Mouse (Mus musculus) C2C12 (cell line): ENCODE measurements around the gene Cntn2. TPM values are rescaled to one million over a fixed set of nuclear protein-coding genes. Genes with fewer than 3 reads are reported as not detected.

Experiments
- H3K27me3 ChIP-seq: one replicate; pipeline ENCODE4 v1.6.1; 2011; ENCODE audit not compliant: control insufficient read depth, insufficient read depth, insufficient read length
- H3K36me3 ChIP-seq: one replicate; pipeline ENCODE4 v1.6.1; 2011; ENCODE audit not compliant: control insufficient read depth, insufficient read depth
- H3K4me3 ChIP-seq: one replicate; pipeline ENCODE4 v1.5.1; 2011; ENCODE audit warnings: mild to moderate bottlenecking, control low read depth; ENCODE audit not compliant: poor library complexity, insufficient read depth, severe bottlenecking
- H3K79me2 ChIP-seq: one replicate; pipeline ENCODE4 v1.6.1; 2011; ENCODE audit not compliant: control insufficient read depth, insufficient read depth
- H3K79me3 ChIP-seq: one replicate; pipeline ENCODE4 v1.6.1; 2011; ENCODE audit warnings: low read depth, control low read depth
- H3ac ChIP-seq: one replicate; pipeline ENCODE3; 2011; ENCODE audit warnings: low read depth; ENCODE audit not compliant: control insufficient read depth, insufficient read length
- CEBPB ChIP-seq: IDR thresholded peaks from one replicate; pipeline ENCODE4 v1.6.1; 2011; ENCODE audit warnings: low read depth, mild to moderate bottlenecking, control low read depth, moderate library complexity
- CTCF ChIP-seq: IDR thresholded peaks from one replicate; pipeline ENCODE4 v1.5.1; 2011; ENCODE audit not compliant: control insufficient read depth, insufficient read depth, insufficient read length
- FOSL1 ChIP-seq: IDR thresholded peaks from one replicate; pipeline ENCODE4 v1.8.0; 2011; ENCODE audit warnings: mild to moderate bottlenecking, low read length; ENCODE audit not compliant: poor library complexity, insufficient read depth, severe bottlenecking
- MAX ChIP-seq: IDR thresholded peaks from one replicate; pipeline ENCODE4 v1.6.1; 2011; ENCODE audit warnings: mild to moderate bottlenecking, control low read depth
- MYOD1 ChIP-seq: IDR thresholded peaks from one replicate; pipeline ENCODE4 v1.6.1; 2011; ENCODE audit warnings: low read depth; ENCODE audit not compliant: control insufficient read depth, insufficient read length
- MYOG ChIP-seq: IDR thresholded peaks from one replicate; pipeline ENCODE4 v1.6.1; 2011; ENCODE audit not compliant: control insufficient read depth, insufficient read length; ENCODE audit errors: extremely low read depth
- USF1 ChIP-seq: IDR thresholded peaks from one replicate; pipeline ENCODE4 v1.6.1; 2011; ENCODE audit warnings: low read depth, mild to moderate bottlenecking, control low read depth, moderate library complexity
- polyA plus RNA-seq: library from polyadenylated mRNA; unstranded; fragments of >200 nt; fragmentation: generic; extraction: Trizol; gene quantifications from one replicate; pipeline ENCODE4 v1.2.1, GENCODE M21; 2012; ENCODE audit warnings: missing spikeins

The Cntn2 gene
- polyA plus RNA-seq, 1 experiment = not detected

- no peak for TF ChIP-seq CEBPB
- TF ChIP-seq USF1 = no peak
- no peak for TF ChIP-seq MYOD1
- no peak for TF ChIP-seq FOSL1
- TF ChIP-seq CTCF = no peak
- TF ChIP-seq MAX = no peak
- TF ChIP-seq MYOG = no peak
- peaks cover 69% of the 10 kb centered on the region for H3K27me3 ChIP-seq
Observed at GRCm38 (mm10) chr1:132525832-132526231, 17.2 kb downstream of the Cntn2 start.

GRCm38 (mm10) chr1:132523920-132524319 is 19.1 kb downstream of the Cntn2 start:
- Histone ChIP-seq H3K27me3 (peaks cover 62% of the 10 kb centered on the region), H3ac (no peak overlapping the region), H3K79me3 (no peaks in the 10 kb centered on the region), H3K36me3 (no peaks in the 10 kb centered on the region), H3K79me2 (no peaks in the 10 kb centered on the region), H3K4me3 (no peak overlapping the region)
- no peak for TF ChIP-seq MYOG
- TF ChIP-seq MAX = no peak
- no peak for TF ChIP-seq USF1
- no peak for TF ChIP-seq CTCF
- no peak for TF ChIP-seq CEBPB
- TF ChIP-seq MYOD1 = no peak
- TF ChIP-seq FOSL1 = no peak

More at GRCm38 (mm10) chr1:132525832-132526231, 17.2 kb downstream of the Cntn2 start:
- H3ac ChIP-seq = no peak overlapping the region
- H3K79me3 ChIP-seq = no peaks in the 10 kb centered on the region
- no peaks in the 10 kb centered on the region for H3K36me3 ChIP-seq
- no peaks in the 10 kb centered on the region for H3K79me2 ChIP-seq
- H3K4me3 ChIP-seq = no peak overlapping the region

GRCm38 (mm10) chr1:132523048-132523447 is 20.0 kb downstream of the Cntn2 start:
- TF ChIP-seq CTCF = no peak
- TF ChIP-seq MAX = no peak
- TF ChIP-seq MYOG = no peak
- no peak for TF ChIP-seq MYOD1
- H3K27me3 ChIP-seq = peaks cover 62% of the 10 kb centered on the region

GRCm38 (mm10) chr1:132520764-132521163 is 22.3 kb downstream of the Cntn2 start:
- no peak overlapping the region for H3ac ChIP-seq
- no peaks in the 10 kb centered on the region for H3K79me3 ChIP-seq

More at GRCm38 (mm10) chr1:132523048-132523447, 20.0 kb downstream of the Cntn2 start:
- Histone ChIP-seq H3K79me3 (no peaks in the 10 kb centered on the region), H3ac (no peak overlapping the region), H3K4me3 (no peak overlapping the region), H3K36me3 (no peaks in the 10 kb centered on the region), H3K79me2 (no peaks in the 10 kb centered on the region)

GRCm38 (mm10) chr1:132519734-132520133 is 23.3 kb downstream of the Cntn2 start:
- H3K79me2 ChIP-seq = no peaks in the 10 kb centered on the region
- peaks cover 66% of the 10 kb centered on the region for H3K27me3 ChIP-seq
- H3ac ChIP-seq = no peak overlapping the region
- TF ChIP-seq MAX (no peak), USF1 (no peak), FOSL1 (no peak), CTCF (no peak), CEBPB (no peak), MYOG (no peak), MYOD1 (no peak)
- H3K36me3 ChIP-seq = no peaks in the 10 kb centered on the region
- H3K4me3 ChIP-seq = no peak overlapping the region
- no peaks in the 10 kb centered on the region for H3K79me3 ChIP-seq

More at GRCm38 (mm10) chr1:132520764-132521163, 22.3 kb downstream of the Cntn2 start:
- H3K27me3 ChIP-seq = peaks cover 66% of the 10 kb centered on the region
- H3K4me3 ChIP-seq = no peak overlapping the region
- TF ChIP-seq MAX = no peak
- TF ChIP-seq USF1 = no peak
- no peak for TF ChIP-seq MYOG
- TF ChIP-seq MYOD1 = no peak
- no peak for TF ChIP-seq FOSL1
- TF ChIP-seq CEBPB = no peak
- TF ChIP-seq CTCF = no peak
- H3K36me3 ChIP-seq = no peaks in the 10 kb centered on the region
- H3K79me2 ChIP-seq = no peaks in the 10 kb centered on the region

GRCm38 (mm10) chr1:132518621-132519020 is 24.4 kb downstream of the Cntn2 start:
- Histone ChIP-seq H3K36me3 (no peaks in the 10 kb centered on the region), H3ac (no peak overlapping the region), H3K79me3 (no peaks in the 10 kb centered on the region), H3K4me3 (no peak overlapping the region), H3K79me2 (no peaks in the 10 kb centered on the region), H3K27me3 (peaks cover 77% of the 10 kb centered on the region)
- TF ChIP-seq CTCF (no peak), MYOG (no peak)
